Mouse (Mus musculus) ES-E14 (cell line): ENCODE data around the gene Tomm20.

Experiments
- CHD2 ChIP-seq: IDR thresholded peaks from 2 replicates; pipeline ENCODE4 v1.6.1; 2014; ENCODE audit warnings: mild to moderate bottlenecking, low read depth, low read length, inconsistent platforms
- ZNF384 ChIP-seq: IDR thresholded peaks from 2 replicates; pipeline ENCODE4 v1.6.1; 2012; ENCODE audit warnings: low read depth, low read length, inconsistent platforms

DNA sequence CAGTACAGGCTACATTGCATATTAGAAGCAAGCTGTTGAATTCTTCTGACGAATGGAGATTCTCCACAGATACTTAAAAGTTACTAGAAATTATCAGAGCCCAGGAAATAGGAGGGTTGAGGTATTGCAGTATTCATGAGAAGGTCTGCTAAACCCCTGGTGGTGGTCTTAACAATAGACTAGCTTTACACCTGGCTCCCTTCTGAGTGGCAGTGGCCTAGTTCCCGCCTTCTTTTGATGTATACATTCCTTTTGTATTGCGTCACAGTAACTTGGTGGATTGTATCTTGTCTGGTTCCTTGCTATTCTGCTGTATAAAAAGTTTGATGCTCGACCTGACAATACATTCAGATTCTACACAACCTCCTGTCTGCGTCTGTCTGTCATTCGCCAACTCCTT lies 22.5 kb upstream of the Tomm20 start:
- TF ChIP-seq CHD2 (no peak), ZNF384 (no peak)
